Mouse (Mus musculus) urinary bladder, postnatal 4 days (tissue): ENCODE measurements at regions not wholly inside any gene's neighbourhood (a gene's known extent, or its start where the extent isn't known, plus 50 kb on each side); places are given as distances from the start of the nearest gene placed in this dataset.

Source experiments
- DNase-seq, 2 experiments: peaks; one replicate each; pipeline ENCODE4 v3.0.0; 2021 to 2022; ENCODE audit warnings: low spot score in 2 of 2

- DNase-seq: no peak
Measured at GRCm38 (mm10) chr12:99643016-99643415, 79.6 kb upstream of the Foxn3 start.

GRCm38 (mm10) chr12:99642131-99642895 is 78.9 kb upstream of the Foxn3 start:
- DNase-seq: no peak

- DNase-seq: no peak
Measured at GRCm38 (mm10) chr12:99641278-99641677, 77.9 kb upstream of the Foxn3 start.

GRCm38 (mm10) chr12:99640214-99641151 is 77.1 kb upstream of the Foxn3 start:
- DNase-seq: no peak

- no peak for DNase-seq
Measured at GRCm38 (mm10) chr12:99639847-99640213, 76.4 kb upstream of the Foxn3 start.

- peak in 1 of 2 experiments; percentile 12 for DNase-seq
Measured at GRCm38 (mm10) chr12:99639118-99639517, 75.7 kb upstream of the Foxn3 start.

GRCm38 (mm10) chr12:99637986-99638385 is 74.6 kb upstream of the Foxn3 start:
- DNase-seq: no peak

GRCm38 (mm10) chr12:99636234-99636633 is 72.9 kb upstream of the Foxn3 start:
- DNase-seq: peak in 1 of 2 experiments; percentile 28

GRCm38 (mm10) chr12:99635361-99635760 is 72.0 kb upstream of the Foxn3 start:
- DNase-seq: no peak

- no peak for DNase-seq
Measured at GRCm38 (mm10) chr12:99634726-99635125, 71.3 kb upstream of the Foxn3 start.

- DNase-seq: no peak
Measured at GRCm38 (mm10) chr12:99633678-99634077, 70.3 kb upstream of the Foxn3 start.

- DNase-seq: no peak
Measured at GRCm38 (mm10) chr12:99632988-99633387, 69.6 kb upstream of the Foxn3 start.

GRCm38 (mm10) chr12:99629606-99630005 is 66.2 kb upstream of the Foxn3 start:
- DNase-seq: no peak

- no peak for DNase-seq
Measured at GRCm38 (mm10) chr12:99628421-99628820, 65.0 kb upstream of the Foxn3 start.

- peak; percentile 83 to 84 for DNase-seq
Measured at GRCm38 (mm10) chr12:99627898-99628231, 64.5 kb upstream of the Foxn3 start.

GRCm38 (mm10) chr12:99627201-99627897 is 64.0 kb upstream of the Foxn3 start:
- DNase-seq: no peak

GRCm38 (mm10) chr12:99626147-99626546 is 62.8 kb upstream of the Foxn3 start:
- DNase-seq: no peak

- no peak for DNase-seq
Measured at GRCm38 (mm10) chr12:99625094-99625493, 61.7 kb upstream of the Foxn3 start.

GRCm38 (mm10) chr12:99622238-99622637 is 58.9 kb upstream of the Foxn3 start:
- no peak for DNase-seq

GRCm38 (mm10) chr12:99617241-99617804 is 53.9 kb upstream of the Foxn3 start:
- DNase-seq: no peak

GRCm38 (mm10) chr12:99614420-99614819 is 51.0 kb upstream of the Foxn3 start:
- no peak for DNase-seq
